Mouse (Mus musculus) stomach, postnatal 0 days (tissue): ENCODE measurements at regions not wholly inside any gene's neighbourhood (a gene's known extent, or its start where the extent isn't known, plus 50 kb on each side); places are given as distances from the start of the nearest gene placed in this dataset.

Source experiments
- ATAC-seq: fragments of 200-750 bp; cut with Nextera tagmentation; 2 replicates; pipeline ENCODE4 v1.8.0; 2017; ENCODE audit not compliant: low FRiP score, low TSS enrichment
- DNase-seq: peaks from one replicate; pipeline ENCODE4 v3.0.0-alpha.2; 2016; ENCODE audit warnings: low spot score
- H3K27ac ChIP-seq: fragments of 300-500 bp; sonication (generic); replicated peaks from 2 replicates; pipeline ENCODE4 v1.5.1; 2014; ENCODE audit warnings: mild to moderate bottlenecking, control low read depth
- H3K27me3 ChIP-seq: fragments of 300-500 bp; sonication (generic); 2 replicates; pipeline ENCODE4 v1.6.1; 2014; ENCODE audit warnings: low read length; ENCODE audit not compliant: control insufficient read depth, insufficient read depth
- H3K36me3 ChIP-seq: fragments of 300-500 bp; sonication (generic); 2 replicates; pipeline ENCODE4 v1.6.1; 2014; ENCODE audit warnings: low read length, mixed read lengths; ENCODE audit not compliant: control insufficient read depth, insufficient read depth
- H3K4me1 ChIP-seq: fragments of 300-500 bp; sonication (generic); replicated peaks from 2 replicates; pipeline ENCODE4 v1.6.1; 2014; ENCODE audit warnings: antibody characterized with exemption; ENCODE audit not compliant: control insufficient read depth, insufficient read depth
- H3K4me2 ChIP-seq: fragments of 300-500 bp; sonication (generic); replicated peaks from 2 replicates; pipeline ENCODE4 v1.6.1; 2014; ENCODE audit warnings: low read depth, mild to moderate bottlenecking, control low read depth, moderate library complexity
- H3K4me3 ChIP-seq: fragments of 300-500 bp; sonication (generic); 2 replicates; pipeline ENCODE4 v1.5.1; 2014; ENCODE audit warnings: low read depth, low read length, control low read depth
- H3K9ac ChIP-seq: fragments of 300-500 bp; sonication (generic); 2 replicates; pipeline ENCODE4 v1.6.1; 2014; ENCODE audit warnings: mild to moderate bottlenecking, low read length, control low read depth, mixed read lengths
- H3K9me3 ChIP-seq: fragments of 300-500 bp; sonication (generic); 2 replicates; pipeline ENCODE4 v1.6.1; 2016; ENCODE audit warnings: low read length; ENCODE audit not compliant: control insufficient read depth
- CTCF ChIP-seq: IDR thresholded peaks from 2 replicates; pipeline ENCODE4 v1.5.1; 2016; ENCODE audit warnings: antibody characterized with exemption, low read depth, mild to moderate bottlenecking, moderate library complexity
- EP300 ChIP-seq: optimal IDR thresholded peaks from 2 replicates; pipeline ENCODE3; 2016; ENCODE audit warnings: antibody characterized with exemption
- WGBS: fragments of 180-500 bp; shearing (Covaris S2); extraction: QIAGEN DNeasy Blood & Tissue Kit; methylation state at CpG from one replicate; pipeline ENCODE4 v1.1.7; 2014; 5-methylcytosine and 5-hydroxymethylcytosine counted together

DNA sequence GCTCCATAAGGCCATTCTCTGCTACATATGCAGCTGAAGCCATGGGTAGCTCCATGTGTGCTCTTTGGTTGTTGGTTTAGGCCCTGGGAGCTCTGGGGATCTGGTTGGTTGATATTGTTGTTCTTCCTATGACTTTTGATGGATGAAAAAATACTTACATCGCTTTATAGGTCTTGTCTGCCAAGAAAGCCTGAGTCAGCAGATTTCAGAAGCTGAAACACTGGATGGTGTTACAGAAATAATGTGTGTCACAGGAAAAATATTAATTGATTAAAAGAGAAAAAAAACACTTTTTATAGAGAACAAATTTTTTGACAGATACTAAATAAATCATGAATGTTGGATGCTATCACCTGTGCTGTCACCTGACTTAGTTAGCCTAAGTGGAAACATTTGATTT is 52.4 kb upstream of the Plxna2 start:
- WGBS = 83% methylated on average over 1 of the region's 1 CpGs
- Histone ChIP-seq H3K36me3 (no peaks in the 10 kb centered on the region), H3K9ac (no peak overlapping the region), H3K4me2 (no peak overlapping the region), H3K27me3 (no peaks in the 10 kb centered on the region), H3K4me1 (no peaks in the 10 kb centered on the region), H3K27ac (no peak overlapping the region), H3K9me3 (no peaks in the 10 kb centered on the region), H3K4me3 (no peak overlapping the region)
- DNase-seq = no peak
- no peak for ATAC-seq
- TF ChIP-seq EP300 (no peak), CTCF (no peak)

DNA sequence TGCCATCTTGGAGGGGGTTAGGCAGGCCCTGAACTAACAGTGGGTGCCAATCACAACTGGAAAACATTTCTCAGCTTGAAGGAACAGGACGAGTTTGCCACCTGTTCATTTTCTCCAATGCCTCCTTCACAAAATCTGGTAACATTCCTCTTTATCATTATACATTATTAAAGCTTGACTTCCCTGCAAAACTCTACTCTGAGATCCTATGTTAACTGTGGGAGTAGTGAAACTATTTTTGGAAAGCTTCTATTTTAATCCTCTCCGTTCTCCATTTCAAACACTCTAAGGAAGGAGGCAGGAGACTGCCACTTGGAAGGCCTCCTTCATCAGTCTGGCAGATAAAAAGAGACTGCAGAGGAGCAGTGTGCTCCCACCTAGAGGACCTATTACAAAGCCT is 54.1 kb upstream of the Plxna2 start:
- Histone ChIP-seq H3K27ac (no peak overlapping the region), H3K9me3 (no peaks in the 10 kb centered on the region), H3K9ac (no peak overlapping the region), H3K4me2 (no peak overlapping the region), H3K27me3 (no peaks in the 10 kb centered on the region), H3K4me1 (no peaks in the 10 kb centered on the region), H3K4me3 (no peak overlapping the region), H3K36me3 (no peaks in the 10 kb centered on the region)
- 46% methylated on average over 2 of the region's 2 CpGs for WGBS
- TF ChIP-seq EP300 (no peak), CTCF (no peak)
- ATAC-seq (no peak), DNase-seq (no peak)

DNA sequence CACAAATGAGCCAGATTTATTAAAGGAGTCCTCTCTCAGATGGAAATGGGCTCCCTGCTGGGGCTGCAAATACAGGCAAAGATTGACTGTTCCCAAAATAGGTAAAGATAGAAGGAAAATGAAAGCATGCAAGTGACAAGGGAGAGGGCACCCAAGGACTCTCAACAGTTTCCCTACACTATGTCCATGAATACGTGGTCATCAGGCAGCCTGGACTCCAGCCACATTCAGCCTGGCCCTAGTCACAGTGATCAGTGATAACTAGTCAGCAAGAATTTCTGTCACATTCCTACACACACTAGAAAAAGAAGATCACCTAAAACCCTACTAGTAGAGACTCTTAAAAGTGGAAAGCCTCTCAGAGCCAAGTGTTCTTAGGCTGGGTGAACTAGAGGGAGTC is 56.9 kb upstream of the Plxna2 start:
- Histone ChIP-seq H3K9ac (no peak overlapping the region), H3K4me2 (no peak overlapping the region), H3K4me3 (no peak overlapping the region), H3K9me3 (no peaks in the 10 kb centered on the region), H3K27ac (no peak overlapping the region), H3K4me1 (no peaks in the 10 kb centered on the region), H3K27me3 (no peaks in the 10 kb centered on the region), H3K36me3 (no peaks in the 10 kb centered on the region)
- WGBS = 86% methylated on average over 1 of the region's 1 CpGs
- TF ChIP-seq CTCF = no peak
- TF ChIP-seq EP300 = no peak
- DNase-seq (no peak), ATAC-seq (no peak)

DNA sequence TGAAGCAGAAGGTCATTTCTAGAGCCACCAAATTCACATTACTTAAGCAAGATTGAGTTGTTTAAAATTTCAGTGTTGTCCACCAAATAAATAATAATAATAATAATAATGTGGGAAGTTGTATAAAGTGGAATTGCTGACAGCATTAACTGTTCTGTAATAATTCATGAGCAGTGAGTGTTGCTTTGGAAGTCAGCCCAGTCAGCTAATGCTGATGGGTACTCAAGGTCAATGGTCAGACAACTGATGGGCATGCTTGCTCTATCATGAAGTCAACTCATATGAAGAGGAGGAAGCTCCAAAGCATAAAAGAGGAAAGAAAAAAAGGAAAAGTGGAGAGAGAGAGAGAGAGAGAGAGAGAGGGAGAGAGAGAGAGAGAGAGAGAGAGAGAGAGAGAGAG is 69.4 kb upstream of the Plxna2 start:
- Histone ChIP-seq H3K4me2 (no peak overlapping the region), H3K4me1 (no peaks in the 10 kb centered on the region), H3K27me3 (no peaks in the 10 kb centered on the region), H3K4me3 (no peak overlapping the region), H3K36me3 (no peaks in the 10 kb centered on the region), H3K9me3 (no peaks in the 10 kb centered on the region), H3K27ac (no peak overlapping the region), H3K9ac (no peak overlapping the region)
- DNase-seq (no peak), ATAC-seq (no peak)
- no peak for TF ChIP-seq EP300
- TF ChIP-seq CTCF = no peak

GRCm38 (mm10) chr1:194548243-194548642 is 69.8 kb upstream of the Plxna2 start:
- Histone ChIP-seq H3K36me3 (no peaks in the 10 kb centered on the region), H3K9ac (no peak overlapping the region), H3K27ac (no peak overlapping the region), H3K4me1 (no peaks in the 10 kb centered on the region), H3K4me2 (no peak overlapping the region), H3K9me3 (no peaks in the 10 kb centered on the region), H3K27me3 (no peaks in the 10 kb centered on the region), H3K4me3 (no peak overlapping the region)
- DNase-seq (no peak), ATAC-seq (no peak)
- no peak for TF ChIP-seq CTCF
- no peak for TF ChIP-seq EP300
- WGBS = 78% methylated on average over 1 of the region's 1 CpGs

DNA sequence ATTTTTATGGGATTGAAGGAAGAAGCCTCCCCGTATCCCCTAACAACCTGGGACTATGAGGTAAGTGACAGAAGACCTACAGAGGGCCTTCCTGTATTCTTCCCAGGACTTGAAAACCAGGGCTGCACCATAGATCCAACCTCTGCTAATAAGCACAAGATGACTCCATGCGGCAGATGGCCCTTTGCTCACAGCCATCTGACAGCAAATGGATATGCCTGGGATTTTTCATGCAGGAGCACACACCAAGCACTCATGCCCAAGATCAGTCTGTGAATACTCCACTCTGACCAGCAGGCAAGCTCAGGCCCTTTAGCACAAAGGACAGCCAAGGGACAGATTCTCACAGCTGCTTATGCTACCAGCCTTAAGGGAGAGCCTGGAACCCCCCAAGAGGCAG is 77.1 kb upstream of the Plxna2 start:
- TF ChIP-seq EP300 = no peak
- no peak for TF ChIP-seq CTCF
- WGBS = 93% methylated on average over 2 of the region's 2 CpGs

More for the DNA sequence above, 77.1 kb upstream of the Plxna2 start:
- Histone ChIP-seq H3K4me2 (no peak overlapping the region), H3K36me3 (no peaks in the 10 kb centered on the region), H3K27ac (no peak overlapping the region), H3K9me3 (no peaks in the 10 kb centered on the region), H3K27me3 (no peaks in the 10 kb centered on the region), H3K4me3 (no peak overlapping the region), H3K9ac (no peak overlapping the region), H3K4me1 (no peaks in the 10 kb centered on the region)
- ATAC-seq = no peak
- no peak for DNase-seq
